In the genomic region with DNA sequence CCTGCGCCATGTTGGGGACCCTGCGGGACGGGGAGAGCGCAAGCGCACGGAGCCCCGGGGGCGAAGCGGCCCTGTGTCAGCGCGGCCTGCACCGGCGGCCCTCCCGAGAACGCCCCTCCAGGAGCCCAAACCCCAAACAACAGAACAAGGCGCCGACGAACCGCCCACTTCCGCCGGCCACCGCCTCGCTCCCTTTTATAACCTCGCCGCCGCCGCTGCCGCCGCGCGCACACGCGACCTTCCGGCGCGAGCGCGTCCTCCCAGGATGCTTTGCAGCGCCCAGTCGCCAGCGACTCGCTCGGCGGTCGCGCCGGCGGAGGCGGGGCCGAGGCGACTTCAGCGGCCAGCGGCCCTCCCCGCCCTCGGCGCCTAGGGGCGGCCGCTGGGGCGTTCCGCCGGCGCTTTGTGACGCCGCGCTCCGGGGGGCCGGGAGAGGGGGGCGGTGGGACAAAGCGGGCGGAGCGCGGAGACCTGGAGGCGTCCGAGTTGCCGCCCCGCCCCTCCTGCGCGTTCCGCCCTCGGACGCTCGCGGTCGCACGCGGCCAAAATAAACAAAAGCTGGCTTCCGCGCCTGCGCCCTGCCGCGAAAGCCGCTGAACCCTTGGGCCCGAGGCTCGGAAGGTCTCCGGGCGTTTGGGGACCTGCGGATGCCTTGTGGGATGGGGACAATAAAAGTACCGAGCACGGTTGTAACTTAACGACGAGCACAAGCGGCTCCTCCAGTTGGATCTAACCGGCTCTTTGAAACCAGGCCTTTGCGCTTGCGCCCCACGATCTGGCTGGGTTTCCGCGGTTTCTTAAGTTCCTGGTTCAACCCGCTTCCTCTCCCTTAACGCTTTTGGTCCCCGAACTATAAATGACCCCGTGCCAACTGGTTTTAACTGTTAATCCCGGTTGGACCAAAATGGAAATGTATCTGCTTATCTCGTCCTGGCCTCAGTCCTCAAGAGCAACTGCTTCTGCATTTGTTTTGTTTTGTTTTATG, we compare ENCODE assay signal across 8 mouse cellular contexts. TPM values are rescaled to one million over a fixed set of nuclear protein-coding genes. Genes with fewer than 3 reads are reported as not detected.
DNase-seq lines count a peak whose midpoint lies in the region; ATAC-seq and TF ChIP-seq lines count a peak whose summit lies in the region.

TSS of gene Cdkn2aip (minus strand) at position 172 of the 985 bp plus-strand sequence.

- no peaks in the 10 kb centered on the region for H3K9me3 ChIP-seq in ES-E14 (ENCODE audit: control insufficient read depth, insufficient read depth, low read depth, low read length)
- no peaks in the 10 kb centered on the region for H3K9me3 ChIP-seq in forebrain, embryonic 15.5 days

- peak within 1 kb of the TSS; percentile 85 for H3K27ac ChIP-seq in ES-E14 (ENCODE audit: insufficient read depth, low read depth, low read length, poor library complexity, severe bottlenecking)
- peak within 1 kb of the TSS; percentile 97 for H3K27ac ChIP-seq in forebrain, embryonic 15.5 days (replicated peaks)

- peaks cover 13% of the 10 kb centered on the region for H3K36me3 ChIP-seq in ES-E14 (ENCODE audit: control insufficient read depth, insufficient read depth, low read length, poor library complexity, severe bottlenecking)
- peaks cover 17% of the 10 kb centered on the region for H3K36me3 ChIP-seq in forebrain, embryonic 15.5 days

- peak; percentile 95 for TF ChIP-seq POLR2A in lung, adult 2 months (IDR thresholded peaks at IDR 0.05; ENCODE audit: borderline replicate concordance, extremely low read depth, low read depth, low read length)

- no peaks in the 10 kb centered on the region for H3K27me3 ChIP-seq in forebrain, embryonic 15.5 days

- intact Hi-C loops in heart, postnatal 25 days (cut with DNase I) = loop anchor here (2.0 to 5.0 kb wide), 2 partner anchors 39 to 182 kb away; partner anchors contain the start of genes Ing2, Rwdd4a and Trappc11

- under 1% methylated on average over 113 of the region's 114 CpGs for WGBS in forebrain, embryonic 15.5 days
- under 1% methylated on average over 109 of the region's 114 CpGs for whole genome bisulfite sequencing in lung, adult 2 months

- H3K4me2 ChIP-seq in forebrain, embryonic 15.5 days (replicated peaks) = peak within 1 kb of the TSS; percentile 87

- peaks cover 2 to 4% of the 10 kb centered on the region in 2 experiments; a peak in 3 of 4 replicates for H3K4me1 ChIP-seq in ES-E14 (ENCODE audit: control insufficient read depth in 2 of 2, insufficient read depth in 2 of 2, low read length in 2 of 2, poor library complexity in 1 of 2)
- H3K4me1 ChIP-seq in forebrain, embryonic 15.5 days = peaks cover 28% of the 10 kb centered on the region
- peaks cover 3% of the 10 kb centered on the region; the same call in 1 of the 2 replicates for H3K4me1 ChIP-seq in lung, adult 2 months (ENCODE audit: control insufficient read depth, insufficient read depth, low read length)

- peak; percentile 93 for ATAC-seq in forebrain, embryonic 15.5 days (replicated peaks)
- peak; percentile 72 for ATAC-seq in neutrophil, adult 5-6 weeks (ENCODE audit: extremely low read depth, insufficient number of reproducible peaks, low FRiP score, poor library complexity, severe bottlenecking)

- no peak for TF ChIP-seq CTCF in lung, adult 2 months (IDR thresholded peaks at IDR 0.05; ENCODE audit: insufficient read depth, low read length)

- in situ Hi-C loops in ES-E14 (cut with MboI; ENCODE audit: low sequenced_read_pairs in 2 of 2, unreplicated experiment in 2 of 2) = no loop called here

- peak; percentile 88 for DNase-seq in ES-E14 (ENCODE audit: low read depth, low spot score)
- peak; percentile 94 for DNase-seq in cerebellum, adult 11-12 months
- peak; percentile 92 for DNase-seq in heart, postnatal 25 days (ENCODE audit: low spot score)
- DNase-seq in layer of hippocampus, adult 18-20 months (ENCODE audit: low spot score in 2 of 2) = peak; percentile 91 to 93
- peak; percentile 96 for DNase-seq in lung, adult 2 months
- DNase-seq in thymus, adult 18-20 months = peak; percentile 90 to 92

- peak within 1 kb of the TSS; percentile 90 to 93 for H3K4me3 ChIP-seq in ES-E14 (ENCODE audit: insufficient read depth in 1 of 2, low read depth in 1 of 2, low read length in 2 of 2, poor library complexity in 1 of 2, severe bottlenecking in 1 of 2)
- H3K4me3 ChIP-seq in forebrain, embryonic 15.5 days = peak within 1 kb of the TSS; percentile 78
- H3K4me3 ChIP-seq in lung, adult 2 months (replicated peaks; ENCODE audit: extremely low read depth, low read depth, low read length) = peak within 1 kb of the TSS; percentile 93

- peak within 1 kb of the TSS; percentile 85 for H3K9ac ChIP-seq in ES-E14 (ENCODE audit: insufficient read depth, low read depth, low read length, poor library complexity, severe bottlenecking)
- H3K9ac ChIP-seq in forebrain, embryonic 15.5 days (replicated peaks) = peak within 1 kb of the TSS; percentile 87

TF ChIP-seq in ES-E14, 5 proteins besides CTCF, POLR2A, EP300 and RAD21:
- TF ChIP-seq ZNF384 (IDR thresholded peaks at IDR 0.05; ENCODE audit: low read depth, low read length) = no peak
- TF ChIP-seq HCFC1 (IDR thresholded peaks at IDR 0.05; ENCODE audit: borderline replicate concordance, insufficient read depth, low read length) = no peak
- no peak for TF ChIP-seq CHD2 (IDR thresholded peaks at IDR 0.05; ENCODE audit: low read depth, low read length)
- TF ChIP-seq ZC3H11A (IDR thresholded peaks at IDR 0.05; ENCODE audit: borderline replicate concordance, low read depth, low read length) = no peak
- no peak for TF ChIP-seq MAFK (IDR thresholded peaks at IDR 0.05; ENCODE audit: insufficient read depth, low read depth, low read length)

RNA-seq across cellular contexts. Expression of gene Cdkn2aip, which starts in this region (rescaled TPM):
- 14.9 TPM in 2 replicates for total RNA-seq in ES-E14 (2012; rRNA removed)
- polyA plus RNA-seq in forebrain, embryonic 15.5 days (2015; fragmentation: Nextera tagmentation; extraction: Ambion mirVana) = 46.1 and 46.2 TPM in 2 replicates
- total RNA-seq in heart, postnatal 25 days (2021) = 10 to 100 TPM in 1 of 2 experiments, 1 to 10 TPM in 1; 9.0 to 11.0 TPM
- 10 to 100 TPM; 18.1 to 18.2 TPM for total RNA-seq in layer of hippocampus, adult 18-20 months (2021)
- polyA plus RNA-seq in lung, adult 2 months (2012; rRNA removed) = 9.6 and 16.3 TPM in 2 replicates
- 41.9 and 45.7 TPM in 2 replicates for total RNA-seq in neutrophil, adult 5-6 weeks (2017)

Comparison
In these comparisons a context has a peak if more than half of its experiments do, and no peak if none do; other contexts are left out.
1. Peak in every context shown above with its lines: DNase-seq, ATAC-seq, H3K4me3 ChIP-seq and H3K27ac ChIP-seq.